Mouse (Mus musculus) midbrain, embryonic 16.5 days (tissue): Measurements from ENCODE around the gene Sema4a. TPM values are rescaled to one million over a fixed set of nuclear protein-coding genes. Genes with fewer than 3 reads are reported as not detected.

ENCODE experiments used
- ATAC-seq: fragments of 200-750 bp; cut with Nextera tagmentation; 2 replicates; pipeline ENCODE4 v1.8.0; 2017; ENCODE audit warnings: moderate TSS enrichment
- H3K27ac ChIP-seq: fragments of 300-500 bp; sonication (generic); 2 replicates; pipeline ENCODE4 v1.5.1; 2014; ENCODE audit warnings: mild to moderate bottlenecking, low read length, mixed read lengths
- H3K27me3 ChIP-seq: fragments of 300-500 bp; sonication (generic); 2 replicates; pipeline ENCODE4 v1.6.1; 2014; ENCODE audit warnings: low read depth, low read length, mixed read lengths; ENCODE audit not compliant: control insufficient read depth, insufficient read depth
- H3K36me3 ChIP-seq: fragments of 300-500 bp; sonication (generic); 2 replicates; pipeline ENCODE4 v1.6.1; 2014; ENCODE audit warnings: mild to moderate bottlenecking, low read length, moderate library complexity, mixed read lengths; ENCODE audit not compliant: control insufficient read depth, insufficient read depth
- H3K4me1 ChIP-seq: fragments of 300-500 bp; sonication (generic); 2 replicates; pipeline ENCODE4 v1.6.1; 2014; ENCODE audit warnings: mild to moderate bottlenecking, low read length, mixed read lengths; ENCODE audit not compliant: control insufficient read depth, insufficient read depth
- H3K4me2 ChIP-seq: fragments of 300-500 bp; sonication (generic); 2 replicates; pipeline ENCODE4 v1.6.1; 2014; ENCODE audit warnings: mild to moderate bottlenecking, low read length, mixed read lengths
- H3K4me3 ChIP-seq: fragments of 300-500 bp; sonication (generic); 2 replicates; pipeline ENCODE4 v1.5.1; 2014; ENCODE audit warnings: low read depth, mild to moderate bottlenecking, low read length, moderate library complexity, mixed read lengths
- H3K9ac ChIP-seq: fragments of 300-500 bp; sonication (generic); 2 replicates; pipeline ENCODE4 v1.6.1; 2014; ENCODE audit warnings: low read depth, low read length, mixed read lengths
- H3K9me3 ChIP-seq: fragments of 300-500 bp; sonication (generic); replicated peaks from 2 replicates; pipeline ENCODE4 v1.6.1; 2014; ENCODE audit warnings: mild to moderate bottlenecking, low read length, mixed read lengths; ENCODE audit not compliant: control insufficient read depth, poor library complexity, severe bottlenecking
- WGBS: fragments of 180-500 bp; shearing (Covaris S2); extraction: QIAGEN DNeasy Blood & Tissue Kit; methylation state at CpG from one replicate; pipeline ENCODE4 v1.1.7; 2014; 5-methylcytosine and 5-hydroxymethylcytosine counted together
- polyA plus RNA-seq: library from polyadenylated mRNA; unstranded; fragments of >200 nt; fragmentation: Nextera tagmentation; extraction: Ambion mirVana; gene quantifications from 2 replicates; pipeline ENCODE4 v1.2.1, GENCODE M21; 2015

Sema4a gene
- polyA plus RNA-seq, 1 experiment from 2014 or later = 44.0 TPM

DNA sequence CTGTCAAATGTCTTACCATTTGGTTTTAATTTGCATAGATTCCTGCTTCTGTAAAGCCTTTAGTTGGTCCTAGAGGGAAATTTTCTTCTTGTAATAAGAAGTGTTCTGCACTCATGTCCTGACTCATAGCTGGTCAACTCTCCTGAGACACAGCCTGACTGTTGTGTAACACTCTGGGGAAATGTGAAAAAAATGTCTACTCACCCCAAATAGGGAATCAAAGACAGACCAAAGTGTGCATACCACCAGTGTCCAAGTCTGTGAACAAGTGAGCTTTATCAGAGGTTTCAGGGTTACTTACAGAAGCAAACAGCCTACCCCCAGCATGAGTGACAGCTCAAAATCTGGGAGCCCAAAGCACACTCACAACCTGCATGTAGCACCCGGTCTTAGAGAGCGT lies 4.1 kb upstream of the Sema4a start:
- H3K4me1 ChIP-seq = no peaks in the 10 kb centered on the region
- no peak for ATAC-seq
- no peak overlapping the region for H3K4me3 ChIP-seq
- H3K27me3 ChIP-seq = no peaks in the 10 kb centered on the region
- no peak overlapping the region for H3K27ac ChIP-seq
- no peak overlapping the region for H3K9ac ChIP-seq
- no peak overlapping the region for H3K4me2 ChIP-seq
- H3K36me3 ChIP-seq = no peaks in the 10 kb centered on the region
- 96% methylated on average over 2 of the region's 2 CpGs for WGBS
- H3K9me3 ChIP-seq = no peaks in the 10 kb centered on the region

DNA sequence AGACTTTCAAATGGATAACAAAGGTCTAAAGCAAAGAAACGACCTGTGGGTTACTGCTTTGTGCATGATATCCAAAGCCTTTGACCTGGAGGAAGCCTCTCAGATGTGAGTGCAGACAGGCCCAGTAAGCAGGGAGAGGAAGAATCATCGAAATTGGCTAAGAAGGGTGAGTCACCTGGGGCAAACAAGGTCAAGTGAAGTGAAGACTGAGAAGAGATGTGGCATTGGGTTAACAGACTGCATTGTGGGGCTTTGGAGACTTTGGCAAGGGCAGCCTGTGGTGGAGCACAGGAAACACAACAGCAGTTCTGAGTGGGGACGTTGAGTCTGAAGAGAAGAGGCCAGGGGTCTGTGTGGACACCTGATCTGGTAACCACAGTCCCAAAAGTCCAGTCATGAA lies 3.4 kb upstream of the Sema4a start:
- no peak overlapping the region for H3K27ac ChIP-seq
- H3K9me3 ChIP-seq = no peaks in the 10 kb centered on the region
- no peak overlapping the region for H3K4me2 ChIP-seq
- no peaks in the 10 kb centered on the region for H3K36me3 ChIP-seq
- peaks cover 2% of the 10 kb centered on the region; the same call in 1 of the 2 replicates for H3K4me1 ChIP-seq
- no peak overlapping the region for H3K4me3 ChIP-seq
- no peak overlapping the region for H3K9ac ChIP-seq
- no peaks in the 10 kb centered on the region for H3K27me3 ChIP-seq
- WGBS = 55% methylated on average over 3 of the region's 3 CpGs
- no peak for ATAC-seq

DNA sequence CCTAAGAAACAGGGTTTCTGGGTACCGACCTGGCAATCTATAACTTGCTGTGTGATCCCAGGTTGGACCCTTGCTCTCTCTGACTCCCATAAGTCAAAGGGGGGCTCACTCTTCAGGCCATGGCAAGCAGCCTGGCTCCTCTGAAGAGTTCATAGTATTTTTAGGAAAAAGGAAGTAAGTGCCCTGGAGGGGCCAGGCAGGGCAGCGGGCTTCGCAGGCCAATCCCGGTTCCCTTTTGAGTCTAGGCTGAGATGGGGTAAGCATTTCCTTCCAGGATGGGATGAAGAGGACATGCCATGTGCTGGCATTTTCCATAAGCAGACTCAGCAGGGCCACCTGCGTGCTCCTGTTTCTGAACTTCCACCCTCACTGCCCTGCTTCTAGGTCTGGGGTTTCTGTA lies 953 bp downstream of the Sema4a start:
- no peak overlapping the region for H3K4me3 ChIP-seq
- peaks cover 25% of the 10 kb centered on the region for H3K4me1 ChIP-seq
- no peak overlapping the region for H3K27ac ChIP-seq
- no peaks in the 10 kb centered on the region for H3K27me3 ChIP-seq
- H3K36me3 ChIP-seq = no peaks in the 10 kb centered on the region
- 83% methylated on average over 5 of the region's 5 CpGs for WGBS
- H3K9me3 ChIP-seq = no peaks in the 10 kb centered on the region
- H3K4me2 ChIP-seq = no peak overlapping the region
- no peak overlapping the region for H3K9ac ChIP-seq
- no peak for ATAC-seq

DNA sequence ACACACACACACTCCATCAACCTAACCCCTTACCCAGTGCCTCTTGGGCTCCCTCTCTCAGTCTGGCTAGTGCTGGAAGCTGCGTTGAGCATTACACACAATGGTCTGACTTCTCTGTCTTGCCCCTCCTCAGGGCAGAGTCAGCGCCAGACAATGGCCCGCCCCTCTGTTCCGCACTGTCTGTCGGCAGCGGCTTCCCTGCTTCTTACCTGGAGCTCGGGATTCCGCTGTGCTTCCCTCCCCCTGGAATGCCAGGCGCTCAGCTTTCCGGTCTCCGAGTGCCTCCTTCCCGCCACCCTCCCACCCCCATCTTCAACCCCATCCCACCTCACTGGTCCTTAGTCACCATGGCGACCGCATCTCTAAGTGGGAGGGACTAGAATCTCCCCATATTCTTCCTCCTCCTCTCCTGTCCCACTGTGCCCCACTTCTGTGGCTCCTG lies 2.2 kb downstream of the Sema4a start:
- Histone ChIP-seq H3K9me3 (no peaks in the 10 kb centered on the region), H3K36me3 (no peaks in the 10 kb centered on the region), H3K4me2 (peak overlapping the region; percentile 82), H3K4me3 (peak overlapping the region; percentile 56), H3K27me3 (no peaks in the 10 kb centered on the region), H3K4me1 (peaks cover 25% of the 10 kb centered on the region), H3K27ac (peak overlapping the region; percentile 80), H3K9ac (peak overlapping the region; percentile 75)
- whole genome bisulfite sequencing = under 1% methylated on average over 14 of the region's 14 CpGs
- peak; percentile 87 for ATAC-seq

DNA sequence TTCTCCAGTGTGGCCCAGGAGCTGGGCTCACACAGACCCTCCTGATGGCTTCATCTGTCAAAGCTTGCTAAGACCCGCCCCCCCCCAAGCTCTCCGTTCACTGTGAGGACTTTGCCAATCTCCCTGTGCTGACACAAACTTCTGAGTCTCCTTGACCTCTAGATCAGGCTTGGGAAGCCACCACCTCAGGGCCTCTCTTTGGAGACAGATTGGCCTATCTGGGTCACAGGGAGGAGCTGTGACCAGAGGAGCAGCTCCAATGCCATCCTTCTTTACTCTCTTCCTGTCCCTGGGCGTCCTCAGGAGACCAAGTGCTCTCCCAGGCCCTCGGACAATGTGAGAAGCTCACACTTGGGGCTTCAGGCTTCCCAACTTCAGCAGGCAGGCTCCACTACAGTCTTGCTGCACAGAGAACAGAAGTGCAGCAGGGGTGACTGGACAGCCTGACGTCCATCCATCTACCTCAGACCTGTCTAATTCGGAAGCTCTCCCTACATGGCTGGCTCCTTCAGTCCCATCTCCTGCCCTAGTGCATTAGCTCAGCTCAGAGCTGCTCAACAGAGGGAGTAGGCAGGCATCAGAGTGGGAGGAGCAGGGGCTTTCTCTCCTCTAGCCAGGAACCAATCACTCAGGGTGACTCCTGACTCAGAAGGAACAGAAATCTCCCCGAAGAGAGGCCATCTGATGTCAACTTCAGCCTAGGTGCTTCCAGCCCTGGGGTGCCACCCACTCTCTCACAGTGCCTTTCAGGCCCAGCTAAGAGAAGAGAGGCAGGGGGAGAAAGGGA lies 4.0 kb downstream of the Sema4a start:
- Histone ChIP-seq H3K27ac (peak overlapping the region; percentile 23), H3K9ac (peak overlapping the region; percentile 75), H3K36me3 (peaks cover 4% of the 10 kb centered on the region; the same call in 1 of the 2 replicates), H3K4me3 (peak overlapping the region; percentile 56), H3K27me3 (no peaks in the 10 kb centered on the region), H3K4me2 (peak overlapping the region; percentile 82), H3K9me3 (no peaks in the 10 kb centered on the region), H3K4me1 (peaks cover 25% of the 10 kb centered on the region)
- ATAC-seq = no peak
- WGBS = 74% methylated on average over 7 of the region's 7 CpGs

DNA sequence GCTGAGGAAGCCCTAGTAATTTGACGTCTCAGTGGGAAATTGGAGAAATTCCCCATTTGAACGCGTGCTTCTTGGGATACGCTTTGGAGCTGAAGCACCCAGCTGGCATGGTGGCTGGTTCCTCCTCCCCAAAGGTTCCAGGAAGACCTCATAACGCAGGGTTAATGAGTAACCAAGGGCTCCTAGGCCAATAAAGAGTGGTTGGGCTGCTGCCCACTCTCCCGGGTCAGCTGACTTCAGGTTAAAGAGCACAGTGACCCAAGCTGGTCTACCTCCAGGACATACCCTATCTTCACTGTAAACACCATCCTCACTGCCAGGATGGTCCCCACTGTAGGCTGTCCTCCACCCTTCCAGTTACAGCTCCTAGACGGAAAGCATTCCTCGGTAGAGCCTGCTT lies 4.7 kb downstream of the Sema4a start:
- Histone ChIP-seq H3K4me1 (peaks cover 25% of the 10 kb centered on the region), H3K9me3 (no peaks in the 10 kb centered on the region), H3K9ac (0 out of 2 replicates have a peak overlapping the region, but pooled peaks have one; percentile 75), H3K36me3 (peaks cover 4% of the 10 kb centered on the region; the same call in 1 of the 2 replicates), H3K27ac (no peak overlapping the region), H3K4me2 (peak overlapping the region; percentile 82; the same call in 1 of the 2 replicates), H3K4me3 (no peak overlapping the region), H3K27me3 (no peaks in the 10 kb centered on the region)
- 93% methylated on average over 8 of the region's 8 CpGs for WGBS
- ATAC-seq = no peak

DNA sequence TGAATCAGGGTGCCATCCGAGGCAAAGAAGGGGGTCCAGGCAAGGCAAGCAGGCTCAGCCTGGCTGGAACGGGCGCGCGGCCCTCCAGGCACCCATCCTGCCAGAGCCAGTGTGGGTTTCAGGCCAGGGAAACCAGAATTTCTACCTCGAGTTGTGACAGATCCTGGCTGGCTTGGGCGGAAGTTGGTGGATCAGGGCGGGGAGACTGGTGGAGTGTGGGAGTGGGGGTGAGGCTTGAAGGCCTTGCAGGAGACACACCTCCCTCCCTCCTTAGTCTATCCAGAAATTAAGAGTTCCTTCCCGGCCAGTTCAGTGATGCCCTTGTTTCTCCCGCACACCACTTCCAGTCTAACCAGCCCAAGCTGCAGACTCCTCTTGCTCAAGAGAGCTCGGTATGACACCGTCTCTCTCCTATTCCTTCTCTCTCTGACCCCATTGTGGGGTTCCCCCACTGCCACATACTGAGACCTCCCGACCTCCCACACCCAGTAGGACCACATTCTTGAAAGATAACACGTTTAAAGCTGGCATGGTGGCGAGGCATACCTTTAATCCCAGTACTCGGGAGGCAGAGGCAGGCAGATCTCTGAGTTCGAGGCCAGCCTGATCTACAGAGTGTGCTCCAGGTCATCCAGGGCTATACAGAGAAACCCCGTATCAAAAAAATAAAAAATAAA lies 5.3 kb downstream of the Sema4a start:
- Histone ChIP-seq H3K9me3 (no peaks in the 10 kb centered on the region), H3K4me1 (peaks cover 25% of the 10 kb centered on the region), H3K27ac (no peak overlapping the region), H3K9ac (0 out of 2 replicates have a peak overlapping the region, but pooled peaks have one; percentile 32), H3K4me3 (no peak overlapping the region), H3K27me3 (no peaks in the 10 kb centered on the region), H3K4me2 (no peak overlapping the region), H3K36me3 (peaks cover 7% of the 10 kb centered on the region; the same call in 1 of the 2 replicates)
- ATAC-seq = no peak
- 83% methylated on average over 18 of the region's 18 CpGs for WGBS

DNA sequence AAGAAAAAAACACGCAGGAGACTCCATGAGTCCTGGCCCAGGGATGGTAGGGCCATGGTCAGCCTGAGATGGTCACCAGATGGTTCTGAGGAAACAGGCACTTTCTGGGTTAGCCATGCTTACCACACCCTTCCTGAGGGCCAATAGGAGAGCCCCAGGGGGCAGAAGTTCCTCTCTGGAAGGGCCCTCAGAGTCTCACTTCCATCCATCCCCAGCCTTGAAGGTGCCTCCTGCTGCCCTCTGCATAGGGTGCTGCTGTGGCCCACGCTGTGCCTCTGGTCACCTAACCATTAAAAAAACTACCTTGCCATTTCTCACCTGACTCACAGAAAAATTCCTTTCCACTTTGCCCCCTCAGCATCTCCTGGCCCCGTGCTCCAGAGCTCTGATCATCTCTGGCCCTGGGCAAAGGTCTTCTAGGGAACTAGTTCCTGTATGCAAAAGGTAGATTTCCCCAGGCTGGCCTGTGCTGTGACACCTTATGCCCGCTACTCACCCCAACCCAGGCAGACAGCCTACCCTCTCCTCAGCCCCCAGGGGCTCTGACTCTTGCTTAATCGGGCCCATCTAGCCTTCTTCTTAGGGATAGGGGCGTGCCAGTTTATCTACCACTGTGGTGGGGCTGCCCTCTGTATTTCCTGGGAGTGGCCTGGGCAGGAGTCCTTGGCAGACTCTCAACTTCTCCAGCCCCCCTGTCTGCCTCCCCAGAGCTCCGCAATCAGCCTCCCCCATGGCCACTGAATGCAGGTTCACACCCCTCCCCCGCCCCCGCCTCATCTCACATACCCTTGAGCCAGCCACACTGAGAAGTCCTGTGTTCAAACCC lies 6.0 kb downstream of the Sema4a start:
- Histone ChIP-seq H3K9ac (0 out of 2 replicates have a peak overlapping the region, but pooled peaks have one; percentile 32), H3K36me3 (peaks cover 9% of the 10 kb centered on the region; the same call in 1 of the 2 replicates), H3K4me3 (no peak overlapping the region), H3K27me3 (no peaks in the 10 kb centered on the region), H3K4me1 (peaks cover 25% of the 10 kb centered on the region), H3K27ac (no peak overlapping the region), H3K9me3 (no peaks in the 10 kb centered on the region), H3K4me2 (no peak overlapping the region)
- WGBS = 67% methylated on average over 9 of the region's 9 CpGs
- ATAC-seq = no peak
